Mouse (Mus musculus) liver, embryonic 15.5 days (tissue): Measurements from ENCODE around the gene Usp32. TPM values are rescaled to one million over a fixed set of nuclear protein-coding genes. Genes with fewer than 3 reads are reported as not detected.

Source experiments
- polyA plus RNA-seq: library from polyadenylated mRNA; unstranded; fragments of >200 nt; fragmentation: Nextera tagmentation; extraction: Ambion mirVana; gene quantifications from 2 replicates; pipeline ENCODE4 v1.2.1, GENCODE M21; 2015

Gene Usp32
- polyA plus RNA-seq, 1 experiment from 2014 or later = 10.1 TPM

Other genes starting within 250 kb of the Usp32 start
- 33.3 and 34.8 TPM in 2 replicates for gene Znhit3, start 223.8 kb downstream of the Usp32 start, polyA plus RNA-seq
- gene Car4, start 182.4 kb downstream of the Usp32 start, polyA plus RNA-seq = 0.16 and 0.50 TPM in 2 replicates
- gene 1700125H20Rik, start 30.2 kb upstream of the Usp32 start, polyA plus RNA-seq = not detected in 2 replicates
- 12.5 and 13.0 TPM in 2 replicates for gene Appbp2, start 95.0 kb upstream of the Usp32 start, polyA plus RNA-seq
- gene Ppm1d, start 171.1 kb upstream of the Usp32 start, polyA plus RNA-seq = 21.1 and 21.3 TPM in 2 replicates
- 18.1 and 19.8 TPM in 2 replicates for gene Bcas3, start 213.0 kb upstream of the Usp32 start, polyA plus RNA-seq